ENCODE assay signal across 8 mouse cellular contexts in genomic region chr9:123528926-123529295, GRCm38 (mm10). TPM values are rescaled to one million over a fixed set of nuclear protein-coding genes. Genes with fewer than 3 reads are reported as not detected.
DNase-seq lines count a peak whose midpoint lies in the region; ATAC-seq and TF ChIP-seq lines count a peak whose summit lies in the region.

No protein-coding gene starts in this region.

- WGBS in heart, embryonic 11.5 days (ENCODE audit: insufficient replicate concordance) = under 1% methylated on average over 17 of the region's 17 CpGs
- under 1% methylated on average over 17 of the region's 17 CpGs for WGBS in kidney, embryonic 16.5 days
- under 1% methylated on average over 17 of the region's 17 CpGs for WGBS in liver, embryonic 14.5 days (ENCODE audit: insufficient replicate concordance)

- H3K79me2 ChIP-seq in myocyte (ENCODE audit: control insufficient read depth, insufficient read depth) = peaks cover 39% of the 10 kb centered on the region

- no peaks in the 10 kb centered on the region for H3K27me3 ChIP-seq in heart, embryonic 11.5 days (ENCODE audit: control insufficient read depth, insufficient read depth, low read length)
- no peaks in the 10 kb centered on the region for H3K27me3 ChIP-seq in kidney, embryonic 16.5 days (ENCODE audit: insufficient read depth, low read length)
- H3K27me3 ChIP-seq in liver, embryonic 14.5 days (ENCODE audit: control insufficient read depth, insufficient read depth, low read length) = no peaks in the 10 kb centered on the region
- H3K27me3 ChIP-seq in myocyte (ENCODE audit: control insufficient read depth, insufficient read depth, insufficient read length) = no peaks in the 10 kb centered on the region

- peaks cover 10% of the 10 kb centered on the region for H3K4me1 ChIP-seq in heart, embryonic 11.5 days (ENCODE audit: control insufficient read depth, insufficient read depth, low read length)
- peaks cover 26% of the 10 kb centered on the region for H3K4me1 ChIP-seq in kidney, embryonic 16.5 days (ENCODE audit: insufficient read depth, low read length)
- H3K4me1 ChIP-seq in liver, embryonic 14.5 days (replicated peaks; ENCODE audit: control insufficient read depth in 2 of 2, insufficient read depth in 2 of 2, low read length in 1 of 2) = peaks cover 13 to 14% of the 10 kb centered on the region in 2 experiments

- TF ChIP-seq EP300 in liver, embryonic 14.5 days (IDR thresholded peaks at IDR 0.05; ENCODE audit: low read depth) = no peak

- no peaks in the 10 kb centered on the region for H3K36me3 ChIP-seq in heart, embryonic 11.5 days (ENCODE audit: control insufficient read depth, insufficient read depth, low read length)
- 0 out of 2 replicates have a peak, but pooled peaks cover under 1% of the 10 kb centered on the region for H3K36me3 ChIP-seq in kidney, embryonic 16.5 days (ENCODE audit: insufficient read depth, low read length)
- no peaks in the 10 kb centered on the region for H3K36me3 ChIP-seq in liver, embryonic 14.5 days (replicated peaks; ENCODE audit: control insufficient read depth, insufficient read depth, low read depth)
- H3K36me3 ChIP-seq in myocyte (ENCODE audit: control insufficient read depth, insufficient read depth) = no peaks in the 10 kb centered on the region

- ATAC-seq in common myeloid progenitor, adult 5-6 weeks (replicated peaks; ENCODE audit: low read depth, poor library complexity, severe bottlenecking) = peak; percentile 39
- ATAC-seq in heart, embryonic 11.5 days (replicated peaks; ENCODE audit: insufficient number of reproducible peaks, low FRiP score, low TSS enrichment) = peak; percentile 46
- ATAC-seq in kidney, embryonic 16.5 days (ENCODE audit: low FRiP score, low TSS enrichment) = peak; percentile 23; the same call in 1 of the 2 replicates
- ATAC-seq in liver, embryonic 14.5 days (ENCODE audit: insufficient read depth) = peak; percentile 54

- H3K4me3 ChIP-seq in heart, embryonic 11.5 days (ENCODE audit: low read depth, low read length) = peak overlapping the region; percentile 95
- H3K4me3 ChIP-seq in kidney, embryonic 16.5 days (ENCODE audit: low read length) = peak overlapping the region; percentile 55
- H3K4me3 ChIP-seq in liver, embryonic 14.5 days (ENCODE audit: insufficient read depth in 1 of 2, low read depth in 2 of 2, low read length in 2 of 2) = peak overlapping the region; percentile 65 to 92
- peak overlapping the region; percentile 61 for H3K4me3 ChIP-seq in myocyte

- peak overlapping the region; percentile 62 for H3K4me2 ChIP-seq in heart, embryonic 11.5 days
- H3K4me2 ChIP-seq in kidney, embryonic 16.5 days (replicated peaks; ENCODE audit: low read depth, low read length) = peak overlapping the region; percentile 64
- peak overlapping the region; percentile 87 for H3K4me2 ChIP-seq in liver, embryonic 14.5 days (ENCODE audit: low read depth)
- H3K4me2 ChIP-seq in myocyte (ENCODE audit: low read depth) = peak overlapping the region; percentile 69

- peak overlapping the region; percentile 66 for H3K9ac ChIP-seq in heart, embryonic 11.5 days (ENCODE audit: low read depth, low read length)
- H3K9ac ChIP-seq in kidney, embryonic 16.5 days (replicated peaks; ENCODE audit: low read length) = peak overlapping the region; percentile 64
- peak overlapping the region; percentile 80 for H3K9ac ChIP-seq in liver, embryonic 14.5 days (replicated peaks)

- no peak for TF ChIP-seq POLR2A in myocyte (IDR thresholded peaks at IDR 0.05; ENCODE audit: insufficient read length, low read depth)

- DNase-seq in spleen, adult 18-20 months = peak; percentile 19 to 46
- DNase-seq in spleen, adult 12 weeks (ENCODE audit: low spot score) = no peak
- DNase-seq in liver, embryonic 14.5 days (ENCODE audit: low read depth in 3 of 3, low spot score in 3 of 3) = peak in 2 of 3 experiments; percentile 47 to 62
- peak; percentile 55 for DNase-seq in testis, postnatal 10 days (ENCODE audit: low spot score)

- no peaks in the 10 kb centered on the region for H3K9me3 ChIP-seq in heart, embryonic 11.5 days (replicated peaks; ENCODE audit: control insufficient read depth, low read length)
- no peaks in the 10 kb centered on the region for H3K9me3 ChIP-seq in kidney, embryonic 16.5 days (ENCODE audit: low read length)
- H3K9me3 ChIP-seq in liver, embryonic 14.5 days (ENCODE audit: control insufficient read depth, low read length) = no peaks in the 10 kb centered on the region

- no peak overlapping the region for H3ac ChIP-seq in myocyte (ENCODE audit: control insufficient read depth, insufficient read length)

- peak overlapping the region; percentile 88 for H3K27ac ChIP-seq in heart, embryonic 11.5 days (ENCODE audit: low read depth, low read length)
- peak overlapping the region; percentile 85 for H3K27ac ChIP-seq in kidney, embryonic 16.5 days (ENCODE audit: low read length)
- peak overlapping the region; percentile 95 for H3K27ac ChIP-seq in liver, embryonic 14.5 days

- TF ChIP-seq CTCF in liver, embryonic 14.5 days (IDR thresholded peaks at IDR 0.05; ENCODE audit: low read depth) = no peak

TF ChIP-seq in myocyte, 11 proteins besides CTCF, POLR2A, EP300 and RAD21:
- TF ChIP-seq SRF (IDR thresholded peaks at IDR 0.05; ENCODE audit: control insufficient read depth, insufficient read length, low read depth) = no peak

RNA-seq across cellular contexts. Expression of gene Sacm1l, which starts 0.6 kb away (rescaled TPM):
- total RNA-seq in common myeloid progenitor, adult 5-6 weeks (2017) = 45.9 and 53.1 TPM in 2 replicates
- polyA plus RNA-seq in heart, embryonic 11.5 days (2014; fragmentation: Nextera tagmentation; extraction: Ambion mirVana) = 38.1 and 50.2 TPM in 2 replicates
- polyA plus RNA-seq in kidney, embryonic 16.5 days (2015; fragmentation: Nextera tagmentation; extraction: Ambion mirVana) = 63.8 and 68.7 TPM in 2 replicates
- polyA plus RNA-seq in liver, embryonic 14.5 days (2012; rRNA removed) = 6.6 and 9.9 TPM in 2 replicates
- polyA plus RNA-seq in liver, embryonic 14.5 days (2014; fragmentation: Nextera tagmentation; extraction: Ambion mirVana) = 25.8 and 28.7 TPM in 2 replicates
- 11.0 TPM for polyA plus RNA-seq in myocyte (2012; fragmentation: generic; extraction: Trizol)

RNA-seq across cellular contexts. Expression of gene Limd1, which starts 50.4 kb away (rescaled TPM):
- total RNA-seq in common myeloid progenitor, adult 5-6 weeks (2017) = 21.6 and 30.0 TPM in 2 replicates
- polyA plus RNA-seq in heart, embryonic 11.5 days (2014; fragmentation: Nextera tagmentation; extraction: Ambion mirVana) = 30.9 and 32.4 TPM in 2 replicates
- polyA plus RNA-seq in kidney, embryonic 16.5 days (2015; fragmentation: Nextera tagmentation; extraction: Ambion mirVana) = 55.7 and 58.1 TPM in 2 replicates
- 10.7 and 12.7 TPM in 2 replicates for polyA plus RNA-seq in liver, embryonic 14.5 days (2012; rRNA removed)
- polyA plus RNA-seq in liver, embryonic 14.5 days (2014; fragmentation: Nextera tagmentation; extraction: Ambion mirVana) = 23.2 and 24.2 TPM in 2 replicates
- polyA plus RNA-seq in myocyte (2012; fragmentation: generic; extraction: Trizol) = 23.5 TPM
